Mouse (Mus musculus) forebrain, embryonic 14.5 days (tissue): ENCODE measurements at regions not wholly inside any gene's neighbourhood (a gene's known extent, or its start where the extent isn't known, plus 50 kb on each side); places are given as distances from the start of the nearest gene placed in this dataset.
"Not testable (repeated sequence)": the region's sequence is repeated elsewhere in the genome, so short reads cannot be mapped to it uniquely, and the experiment has no call there.

Experiments
- ATAC-seq: fragments of 200-750 bp; cut with Nextera tagmentation; 2 replicates; pipeline ENCODE4 v1.8.0; 2017; ENCODE audit warnings: mild to moderate bottlenecking, moderate library complexity
- DNase-seq: peaks from one replicate; pipeline ENCODE4 v3.0.0-alpha.2; 2015; ENCODE audit warnings: low spot score
- H3K27ac ChIP-seq: fragments of 300-500 bp; sonication (generic); 2 replicates; pipeline ENCODE4 v1.5.1; 2014; ENCODE audit warnings: low read depth, mild to moderate bottlenecking, control low read depth, low read length, moderate library complexity
- H3K27me3 ChIP-seq: fragments of 300-500 bp; sonication (generic); replicated peaks from 2 replicates; pipeline ENCODE4 v1.6.1; 2014; ENCODE audit warnings: low read length, control low read depth, mixed read lengths; ENCODE audit not compliant: control insufficient read depth, insufficient read depth
- H3K36me3 ChIP-seq: fragments of 300-500 bp; sonication (generic); 2 replicates; pipeline ENCODE4 v1.6.1; 2014; ENCODE audit warnings: low read length, control low read depth; ENCODE audit not compliant: control insufficient read depth, insufficient read depth
- H3K4me1 ChIP-seq: fragments of 300-500 bp; sonication (generic); 2 replicates; pipeline ENCODE4 v1.6.1; 2014; ENCODE audit warnings: antibody characterized with exemption, low read length, control low read depth; ENCODE audit not compliant: control insufficient read depth, insufficient read depth
- H3K4me2 ChIP-seq: fragments of 300-500 bp; sonication (generic); 2 replicates; pipeline ENCODE4 v1.6.1; 2014; ENCODE audit warnings: mild to moderate bottlenecking, control low read depth, low read length
- H3K4me3 ChIP-seq: fragments of 300-500 bp; sonication (generic); 2 replicates; pipeline ENCODE4 v1.5.1; 2014; ENCODE audit warnings: low read depth, low read length, control low read depth
- H3K9ac ChIP-seq: fragments of 300-500 bp; sonication (generic); 2 replicates; pipeline ENCODE4 v1.6.1; 2014; ENCODE audit warnings: mild to moderate bottlenecking, low read length, control low read depth, moderate library complexity
- H3K9me3 ChIP-seq: fragments of 300-500 bp; sonication (generic); replicated peaks from 2 replicates; pipeline ENCODE4 v1.6.1; 2016; ENCODE audit warnings: low read length, control low read depth, mixed read lengths; ENCODE audit not compliant: control insufficient read depth
- WGBS: fragments of 180-500 bp; shearing (Covaris S2); extraction: QIAGEN DNeasy Blood & Tissue Kit; methylation state at CpG from one replicate; pipeline ENCODE4 v1.1.7; 2014; 5-methylcytosine and 5-hydroxymethylcytosine counted together

DNA sequence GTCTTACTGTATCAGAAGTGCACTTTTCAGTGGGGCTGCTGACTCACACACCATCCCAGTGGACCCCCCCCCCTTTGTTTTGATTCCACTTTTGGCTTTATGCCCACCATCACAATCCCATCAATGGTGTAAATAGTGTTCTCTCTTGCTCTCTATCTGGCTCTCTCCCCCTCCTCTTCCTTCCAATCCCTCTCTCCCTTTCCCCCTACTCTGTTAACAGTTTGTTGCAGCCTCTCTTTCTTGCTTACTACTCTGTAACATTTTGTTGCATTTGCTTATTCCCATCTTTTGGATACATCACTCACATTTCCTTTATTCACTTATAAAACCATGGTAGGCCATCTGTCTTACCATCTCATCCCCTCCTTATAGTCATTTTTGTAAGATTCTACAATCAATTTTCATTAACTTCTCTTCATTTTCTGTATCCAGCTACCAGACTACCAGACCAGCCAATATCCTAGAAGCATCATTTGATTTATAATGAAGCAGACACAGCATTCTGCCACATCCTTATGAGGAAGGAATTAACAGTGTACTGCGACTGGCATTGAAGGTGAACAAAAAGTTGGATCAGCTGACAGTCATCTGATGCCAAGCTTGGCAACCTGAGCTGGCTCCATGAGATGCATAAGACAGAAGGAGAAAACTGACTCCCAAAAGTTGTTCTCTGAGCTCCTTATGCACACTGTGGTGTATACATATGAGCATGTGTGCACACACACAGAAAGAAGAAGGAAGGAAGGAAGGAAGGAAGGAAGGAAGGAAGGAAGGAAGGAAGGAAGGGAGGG is 181.5 kb upstream of the Plcz1 start:
- Histone ChIP-seq H3K4me2 (no peak overlapping the region), H3K9ac (no peak overlapping the region), H3K9me3 (no peaks in the 10 kb centered on the region), H3K4me3 (no peak overlapping the region), H3K4me1 (no peaks in the 10 kb centered on the region), H3K27me3 (no peaks in the 10 kb centered on the region), H3K27ac (no peak overlapping the region), H3K36me3 (no peaks in the 10 kb centered on the region)
- WGBS = 51% methylated on average over 1 of the region's 1 CpGs
- no peak for ATAC-seq
- DNase-seq = peak; percentile 28

DNA sequence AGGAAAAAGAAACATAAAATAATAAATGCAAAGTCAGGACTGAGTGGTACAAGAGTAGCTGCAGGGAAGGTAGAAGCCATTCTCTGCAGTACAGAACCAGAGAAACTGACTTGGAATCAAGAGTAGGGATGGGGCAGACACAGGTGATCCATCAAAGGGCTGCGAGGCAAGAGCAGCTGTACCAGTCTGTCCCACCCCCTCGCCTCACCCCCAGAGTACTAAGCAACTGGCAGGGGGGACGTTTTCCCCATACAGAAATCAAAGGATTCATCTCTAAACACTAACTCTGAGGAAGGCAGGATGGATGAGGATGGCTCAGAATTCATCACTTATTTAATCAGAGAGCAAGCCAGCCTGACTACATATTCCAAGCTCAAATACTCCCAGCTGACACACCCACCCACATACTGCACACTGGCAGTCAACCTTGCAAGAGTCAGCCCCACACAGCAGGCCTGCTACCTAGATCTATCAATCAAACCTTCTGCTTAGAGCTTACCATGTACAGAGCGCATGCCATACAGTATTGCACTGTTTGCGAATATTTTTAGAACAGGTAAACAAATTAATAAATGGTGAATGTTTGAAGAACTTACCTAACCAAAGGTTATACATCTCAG is 180.5 kb upstream of the Plcz1 start:
- Histone ChIP-seq H3K9me3 (no peaks in the 10 kb centered on the region), H3K27me3 (no peaks in the 10 kb centered on the region), H3K27ac (no peak overlapping the region), H3K4me2 (no peak overlapping the region), H3K4me1 (no peaks in the 10 kb centered on the region), H3K9ac (no peak overlapping the region), H3K4me3 (no peak overlapping the region), H3K36me3 (no peaks in the 10 kb centered on the region)
- DNase-seq (no peak), ATAC-seq (no peak)
- WGBS = 84% methylated on average over 5 of the region's 5 CpGs

DNA sequence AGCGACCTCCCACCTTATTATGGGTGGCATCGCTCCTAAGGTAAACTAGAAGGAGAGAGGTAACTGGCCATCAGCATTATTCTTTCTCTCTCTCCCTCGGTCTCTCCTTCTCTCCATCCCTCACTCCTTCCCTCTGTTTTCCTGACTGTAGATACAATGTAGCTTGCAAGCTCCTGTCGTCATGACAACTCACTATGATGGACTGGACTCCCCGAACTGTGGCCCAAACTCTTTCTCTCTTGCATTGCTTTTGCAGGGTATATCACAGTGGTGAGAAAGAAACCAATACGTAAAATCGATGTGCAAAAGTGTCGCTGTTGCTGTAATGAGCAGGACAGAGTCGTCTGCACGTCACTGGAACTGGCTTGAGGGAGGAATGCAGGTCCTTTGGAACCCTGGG is 177.5 kb upstream of the Plcz1 start:
- DNase-seq (no peak), ATAC-seq (no peak)
- Histone ChIP-seq H3K27ac (no peak overlapping the region), H3K36me3 (no peaks in the 10 kb centered on the region), H3K4me2 (no peak overlapping the region), H3K4me1 (no peaks in the 10 kb centered on the region), H3K9me3 (no peaks in the 10 kb centered on the region), H3K9ac (no peak overlapping the region), H3K27me3 (no peaks in the 10 kb centered on the region), H3K4me3 (no peak overlapping the region)
- 80% methylated on average over 10 of the region's 10 CpGs for WGBS

- no peak for DNase-seq
- no peak overlapping the region for H3K9ac ChIP-seq
- ATAC-seq = no peak
- H3K27me3 ChIP-seq = no peaks in the 10 kb centered on the region
- H3K9me3 ChIP-seq = no peaks in the 10 kb centered on the region
- H3K36me3 ChIP-seq = no peaks in the 10 kb centered on the region
- H3K4me3 ChIP-seq = no peak overlapping the region
- no peak overlapping the region for H3K27ac ChIP-seq
- no peaks in the 10 kb centered on the region for H3K4me1 ChIP-seq
- WGBS = 69% methylated on average over 2 of the region's 2 CpGs
- no peak overlapping the region for H3K4me2 ChIP-seq
Measured at GRCm38 (mm10) chr6:140212403-140212802, 171.1 kb upstream of the Plcz1 start.

- no peak for DNase-seq
- WGBS = 91% methylated on average over 6 of the region's 6 CpGs
- H3K27me3 ChIP-seq = no peaks in the 10 kb centered on the region
Measured at GRCm38 (mm10) chr6:140210141-140210540, 168.9 kb upstream of the Plcz1 start.

GRCm38 (mm10) chr6:140209083-140209482 is 167.8 kb upstream of the Plcz1 start:
- WGBS = 86% methylated on average over 14 of the region's 14 CpGs
- H3K27ac ChIP-seq = no peak overlapping the region
- H3K27me3 ChIP-seq = no peaks in the 10 kb centered on the region
- no peak overlapping the region for H3K9ac ChIP-seq
- H3K4me1 ChIP-seq = no peaks in the 10 kb centered on the region
- DNase-seq = no peak
- no peaks in the 10 kb centered on the region for H3K9me3 ChIP-seq
- H3K4me2 ChIP-seq = no peak overlapping the region
- ATAC-seq = no peak
- H3K4me3 ChIP-seq = no peak overlapping the region
- no peaks in the 10 kb centered on the region for H3K36me3 ChIP-seq

More at GRCm38 (mm10) chr6:140210141-140210540, 168.9 kb upstream of the Plcz1 start:
- H3K36me3 ChIP-seq = no peaks in the 10 kb centered on the region
- no peaks in the 10 kb centered on the region for H3K9me3 ChIP-seq
- H3K4me1 ChIP-seq = no peaks in the 10 kb centered on the region
- H3K4me3 ChIP-seq = no peak overlapping the region
- no peak overlapping the region for H3K27ac ChIP-seq
- no peak overlapping the region for H3K4me2 ChIP-seq
- no peak for ATAC-seq
- H3K9ac ChIP-seq = no peak overlapping the region

DNA sequence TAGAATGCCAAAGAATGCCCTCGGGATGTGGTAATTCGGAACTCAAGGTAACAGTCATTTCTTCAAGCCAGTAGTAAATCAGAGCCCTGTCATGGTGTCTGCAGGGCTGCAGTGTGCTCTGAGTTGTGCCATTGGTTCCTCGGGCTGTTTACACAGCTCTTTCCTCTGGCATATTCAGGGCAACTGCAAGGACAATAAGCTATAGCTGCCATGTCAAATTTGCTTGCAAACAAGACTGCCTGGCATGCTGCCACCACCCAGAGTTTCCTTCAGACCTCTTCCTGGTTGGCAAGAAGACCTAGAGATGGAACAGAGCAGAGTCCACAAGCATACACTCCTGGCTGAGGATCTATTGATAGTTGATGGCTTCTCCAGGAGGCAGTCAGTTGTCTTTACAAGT is 167.1 kb upstream of the Plcz1 start:
- H3K27me3 ChIP-seq = no peaks in the 10 kb centered on the region
- no peaks in the 10 kb centered on the region for H3K9me3 ChIP-seq
- no peak overlapping the region for H3K9ac ChIP-seq
- WGBS = 87% methylated on average over 3 of the region's 3 CpGs
- ATAC-seq (no peak), DNase-seq (no peak)
- H3K4me3 ChIP-seq = no peak overlapping the region
- no peaks in the 10 kb centered on the region for H3K36me3 ChIP-seq
- no peak overlapping the region for H3K27ac ChIP-seq
- H3K4me2 ChIP-seq = no peak overlapping the region
- no peaks in the 10 kb centered on the region for H3K4me1 ChIP-seq

GRCm38 (mm10) chr6:140206676-140207075 is 165.4 kb upstream of the Plcz1 start:
- H3K4me2 ChIP-seq, H3K27me3 ChIP-seq, ATAC-seq, H3K9me3 ChIP-seq, H3K36me3 ChIP-seq, H3K27ac ChIP-seq, DNase-seq, H3K9ac ChIP-seq, H3K4me3 ChIP-seq, H3K4me1 ChIP-seq: not testable (repeated sequence)
- WGBS = 90% methylated on average over 11 of the region's 11 CpGs

DNA sequence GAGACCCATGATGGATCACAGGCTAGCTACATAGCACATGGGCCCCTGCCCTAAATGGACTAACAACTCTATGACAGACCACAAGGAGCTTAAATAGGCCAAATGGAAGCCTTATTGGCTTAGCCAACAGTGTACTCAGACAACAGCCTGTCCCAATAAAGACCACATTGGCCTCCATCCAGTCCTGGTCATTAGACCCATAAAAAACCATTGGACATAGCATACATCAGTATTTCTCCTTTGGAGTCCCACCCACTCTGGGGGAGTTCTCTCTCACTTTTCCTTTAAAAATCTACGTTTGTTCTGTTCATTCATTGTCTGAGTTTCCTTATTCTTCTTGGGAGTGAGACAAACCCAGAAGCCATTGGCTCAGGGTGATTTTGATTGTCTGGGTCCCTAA is 160.1 kb upstream of the Plcz1 start:
- Histone ChIP-seq H3K4me2 (no peak overlapping the region), H3K9me3 (no peaks in the 10 kb centered on the region), H3K27ac (no peak overlapping the region), H3K27me3 (no peaks in the 10 kb centered on the region), H3K4me1 (no peaks in the 10 kb centered on the region), H3K36me3 (no peaks in the 10 kb centered on the region), H3K4me3 (no peak overlapping the region), H3K9ac (no peak overlapping the region)
- 59% methylated on average over 1 of the region's 1 CpGs for WGBS
- ATAC-seq (no peak), DNase-seq (no peak)
